Mouse (Mus musculus) left cerebral cortex, adult 2 months (tissue): Measurements from ENCODE around the gene Tas2r144. TPM values are rescaled to one million over a fixed set of nuclear protein-coding genes. Genes with fewer than 3 reads are reported as not detected.

Experiments used
- DNase-seq, 2 experiments: peaks; one replicate each; pipeline ENCODE4 v3.0.0; 2021 to 2022; ENCODE audit warnings: low spot score in 2 of 2, mixed read lengths in 1 of 2; ENCODE audit errors: extremely low spot score in 1 of 2
- H3K27ac ChIP-seq: fragments of 200-600 bp; 2 replicates; pipeline ENCODE4 v1.8.1; 2022
- H3K4me3 ChIP-seq: fragments of 200-600 bp; 2 replicates; pipeline ENCODE4 v1.8.1; 2022
- CTCF ChIP-seq: fragments of 200-600 bp; IDR thresholded peaks from 2 replicates; pipeline ENCODE4 v1.8.1; 2022; ENCODE audit warnings: antibody characterized with exemption, mild to moderate bottlenecking, moderate library complexity
- intact Hi-C: fragments of 180-260 bp; cut with DNase I; formaldehyde crosslinking; loops from one replicate; pipeline ENCODE4 v1.15.1; 2025
- total RNA-seq, 2 experiments: library from RNA; stranded (reverse); gene quantifications; 2 replicates each; pipeline ENCODE4 v1.2.3; 2021

The Tas2r144 gene
- total RNA-seq, 2 experiments from 2014 or later: not detected

DNA sequence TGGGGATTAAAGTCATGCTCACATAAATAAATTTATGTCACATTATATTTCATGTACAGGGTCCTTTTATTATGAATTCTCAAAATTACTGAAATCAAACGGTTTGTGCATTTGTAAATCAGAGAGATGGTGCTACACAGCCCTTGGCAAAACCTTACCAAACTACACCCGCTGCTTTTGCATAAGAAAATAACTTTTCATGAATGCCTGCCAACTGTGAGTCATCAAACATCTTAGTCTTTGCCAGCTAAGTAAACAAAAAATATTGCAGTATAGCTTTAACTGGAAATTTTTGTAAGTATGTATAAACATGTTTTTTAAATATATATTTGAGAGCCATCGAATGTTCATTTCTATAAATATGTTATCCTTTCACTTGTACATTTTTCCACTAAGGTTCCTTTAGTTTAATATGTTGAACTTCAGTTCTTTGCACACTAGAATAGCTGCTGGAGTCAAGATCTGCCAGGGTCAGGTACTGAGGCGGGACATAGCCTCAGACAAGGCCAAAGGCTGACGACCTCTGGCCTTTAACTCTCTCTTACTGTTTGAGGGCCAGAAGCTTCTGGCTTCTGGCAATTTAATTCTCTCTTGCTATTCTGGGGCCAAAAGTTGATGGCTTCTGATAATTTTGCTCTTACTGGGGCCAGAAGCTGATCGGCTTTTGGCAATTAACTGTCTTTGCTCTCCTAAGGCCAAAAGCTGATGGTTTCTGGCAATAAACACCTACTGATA, 26.4 kb downstream of the Tas2r144 start:
- DNase-seq: no peak
- intact Hi-C loops: no loop called here
- no peak overlapping the region for H3K4me3 ChIP-seq
- H3K27ac ChIP-seq: peak overlapping the region; percentile 8; the same call in 1 of the 2 replicates
- no peak for TF ChIP-seq CTCF

DNA sequence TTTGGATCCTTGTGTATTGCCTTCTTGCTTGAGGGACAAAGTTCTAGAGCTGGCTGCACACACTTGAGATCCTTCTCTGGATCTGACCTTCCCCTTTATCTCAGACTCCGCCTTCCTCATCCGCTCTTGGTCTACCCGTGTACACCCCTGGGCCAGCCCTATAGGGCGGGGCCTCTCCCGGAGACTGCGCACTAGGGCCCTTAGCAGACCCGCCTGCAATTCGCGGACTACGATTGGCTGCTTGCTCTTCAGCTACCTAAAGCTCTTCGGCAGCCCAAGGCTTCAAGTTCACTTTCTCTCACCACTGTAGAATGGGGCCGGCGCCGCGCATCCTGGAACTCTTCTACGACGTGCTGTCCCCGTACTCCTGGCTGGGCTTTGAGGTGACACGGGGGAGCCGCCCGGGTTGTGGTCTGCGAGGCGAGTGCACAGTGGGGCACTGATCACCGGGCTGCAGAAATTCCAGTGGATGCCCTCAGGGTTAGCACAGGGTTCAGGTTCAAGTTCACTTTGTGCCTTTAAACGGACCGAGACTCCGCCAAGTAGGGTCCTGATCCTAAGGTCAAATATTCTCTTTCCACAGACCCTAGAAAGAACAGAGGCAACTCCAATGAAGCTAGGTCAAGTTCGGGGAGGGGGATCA, 30.7 kb downstream of the Tas2r144 start, which contains the start of gene Gstk1:
Gstk1 (plus strand) TSS at position 225 of the 643 bp plus-strand sequence.
- intact Hi-C loops: no loop called here
- H3K27ac ChIP-seq: peak within 1 kb of the TSS; percentile 47; the same call in 1 of the 2 replicates
- DNase-seq: peak; percentile 51 to 70
- no peak for TF ChIP-seq CTCF
- peak within 1 kb of the TSS; percentile 64 for H3K4me3 ChIP-seq

DNA sequence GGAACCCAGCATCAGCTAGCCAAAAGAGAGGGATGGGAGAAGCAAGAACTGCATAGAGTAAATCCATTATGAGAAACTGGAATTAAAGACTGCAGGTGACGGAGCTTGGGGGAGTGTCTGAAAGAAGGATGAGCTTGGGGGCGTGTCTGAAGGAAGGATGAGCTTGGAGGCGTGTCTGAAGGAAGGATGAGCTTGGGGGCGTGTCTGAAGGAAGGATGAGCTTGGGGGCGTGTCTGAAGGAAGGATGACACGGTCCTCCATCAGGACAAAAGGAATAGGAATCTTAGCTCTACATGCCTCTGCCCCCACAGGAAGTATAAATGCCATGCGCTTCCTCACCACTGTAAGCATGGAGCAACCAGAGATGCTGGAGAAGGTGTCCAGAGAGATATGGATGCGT, 32.0 kb downstream of the Tas2r144 start:
- no peak for DNase-seq
- intact Hi-C loops: no loop called here
- Histone ChIP-seq H3K27ac (no peak overlapping the region), H3K4me3 (no peak overlapping the region)
- TF ChIP-seq CTCF: no peak

DNA sequence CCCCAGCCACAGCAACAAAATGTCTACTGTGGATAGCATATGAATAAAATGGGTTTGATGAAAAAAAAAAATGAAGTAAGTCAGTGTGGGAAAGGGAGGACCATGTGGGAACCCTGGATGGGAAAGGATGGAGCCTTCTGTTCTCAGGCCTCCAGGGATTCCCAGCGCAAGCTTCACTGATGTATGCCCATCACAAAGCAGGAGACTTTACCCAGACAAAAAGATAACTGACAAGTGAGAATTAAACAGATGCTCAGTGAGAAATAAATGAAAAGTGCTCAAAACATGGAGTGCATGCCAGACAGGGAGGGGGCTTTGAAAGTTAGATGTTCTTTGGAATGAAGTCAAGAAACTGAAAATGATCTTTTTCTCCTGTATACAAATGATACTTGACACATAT, 32.9 kb downstream of the Tas2r144 start:
- no peak for TF ChIP-seq CTCF
- DNase-seq: no peak
- H3K27ac ChIP-seq: no peak overlapping the region
- no peak overlapping the region for H3K4me3 ChIP-seq
- intact Hi-C loops: no loop called here

DNA sequence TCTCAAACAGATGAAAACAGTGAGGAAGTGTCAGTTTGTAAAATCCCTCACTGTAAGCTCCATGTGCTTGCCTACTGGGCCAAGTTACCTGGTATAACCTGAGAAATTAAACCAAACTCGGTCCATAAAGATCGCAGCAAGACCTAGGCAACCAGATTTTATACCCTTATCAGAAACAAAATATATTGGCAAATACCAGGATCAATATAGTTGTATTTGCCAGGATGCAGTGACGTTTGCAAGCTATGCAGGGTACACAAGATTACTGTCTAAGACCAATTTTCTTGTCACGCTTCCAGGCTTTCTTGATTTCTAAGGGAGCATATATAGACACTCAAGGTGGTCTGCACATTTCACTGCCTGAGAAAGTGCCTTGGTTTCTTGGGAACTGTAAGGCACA, 36.7 kb downstream of the Tas2r144 start:
- intact Hi-C loops: no loop called here
- no peak for TF ChIP-seq CTCF
- no peak overlapping the region for H3K4me3 ChIP-seq
- DNase-seq: no peak
- H3K27ac ChIP-seq: no peak overlapping the region

DNA sequence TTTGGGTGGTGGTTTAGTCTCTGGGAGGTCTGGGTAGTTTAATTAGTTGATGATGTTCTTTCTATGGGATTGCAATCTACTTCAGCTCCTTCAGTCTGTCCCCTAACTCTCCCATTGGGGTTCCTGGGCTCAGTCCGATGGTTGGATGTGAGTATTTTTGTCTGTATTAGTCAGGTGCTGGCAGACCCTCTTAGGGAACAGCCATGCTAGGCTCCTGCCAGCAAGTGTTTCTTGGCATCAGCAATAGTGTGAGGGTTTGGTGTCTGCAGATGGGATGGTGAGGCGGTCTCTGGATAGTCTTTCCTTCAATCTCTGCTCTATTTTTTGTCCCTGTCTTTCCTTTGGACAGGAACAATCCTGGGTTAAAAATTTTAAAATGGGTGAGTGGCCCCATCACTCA, 38.0 kb downstream of the Tas2r144 start:
- Histone ChIP-seq H3K4me3 (no peak overlapping the region), H3K27ac (no peak overlapping the region)
- intact Hi-C loops: no loop called here
- no peak for DNase-seq
- TF ChIP-seq CTCF: no peak

DNA sequence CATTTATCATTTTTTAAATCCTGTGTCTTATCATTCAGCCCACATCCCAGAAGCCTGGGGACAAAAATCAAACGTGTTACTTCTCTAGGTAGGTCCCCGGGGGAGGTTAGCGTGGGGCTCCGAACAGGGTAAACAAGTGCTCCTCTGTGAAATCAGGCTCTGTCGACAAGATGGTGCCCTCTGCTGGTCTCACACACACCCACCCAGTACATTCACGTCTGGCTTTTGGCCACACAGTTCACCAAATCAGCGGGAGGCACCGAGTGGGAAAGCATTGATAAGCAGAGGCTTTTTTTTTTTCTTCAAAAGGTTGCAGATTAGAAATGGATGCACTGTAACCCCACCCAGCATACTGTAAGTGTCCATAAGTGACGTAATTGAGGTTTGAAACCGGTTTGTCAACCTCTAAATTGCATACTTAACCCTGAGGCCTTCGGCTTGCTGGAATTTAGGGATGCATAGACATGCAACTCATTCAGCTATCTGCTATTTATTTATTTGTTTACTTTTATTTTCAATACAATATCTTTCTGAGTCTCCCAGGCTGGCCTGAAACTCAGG, 42.3 kb downstream of the Tas2r144 start:
- no peak overlapping the region for H3K27ac ChIP-seq
- intact Hi-C loops: loop anchor here (1.0 kb wide), 1 partner anchor 30 kb away; no protein-coding TSS in a partner anchor
- peak; percentile 67 for TF ChIP-seq CTCF
- no peak overlapping the region for H3K4me3 ChIP-seq
- peak; percentile 48 to 52 for DNase-seq

DNA sequence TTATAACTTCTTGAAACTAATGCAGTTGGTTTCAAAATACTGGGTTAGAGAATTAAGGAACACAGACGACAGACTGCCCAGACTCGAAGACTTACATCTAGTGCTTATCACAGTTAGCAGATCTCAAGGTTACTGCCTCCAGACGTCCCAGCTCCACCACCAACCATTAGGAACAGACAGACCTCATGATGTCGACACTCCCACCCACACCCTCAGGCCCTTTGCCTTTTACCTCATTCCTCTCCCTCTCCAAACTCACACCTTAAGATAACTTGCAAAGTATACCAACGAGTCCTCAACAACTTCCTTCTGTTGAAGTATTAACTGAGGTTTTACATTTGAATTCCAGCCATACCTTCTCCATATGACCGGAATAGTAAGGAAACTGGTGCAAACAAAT, 45.3 kb downstream of the Tas2r144 start:
- Histone ChIP-seq H3K4me3 (no peak overlapping the region), H3K27ac (no peak overlapping the region)
- no peak for DNase-seq
- intact Hi-C loops: no loop called here
- TF ChIP-seq CTCF: no peak

DNA sequence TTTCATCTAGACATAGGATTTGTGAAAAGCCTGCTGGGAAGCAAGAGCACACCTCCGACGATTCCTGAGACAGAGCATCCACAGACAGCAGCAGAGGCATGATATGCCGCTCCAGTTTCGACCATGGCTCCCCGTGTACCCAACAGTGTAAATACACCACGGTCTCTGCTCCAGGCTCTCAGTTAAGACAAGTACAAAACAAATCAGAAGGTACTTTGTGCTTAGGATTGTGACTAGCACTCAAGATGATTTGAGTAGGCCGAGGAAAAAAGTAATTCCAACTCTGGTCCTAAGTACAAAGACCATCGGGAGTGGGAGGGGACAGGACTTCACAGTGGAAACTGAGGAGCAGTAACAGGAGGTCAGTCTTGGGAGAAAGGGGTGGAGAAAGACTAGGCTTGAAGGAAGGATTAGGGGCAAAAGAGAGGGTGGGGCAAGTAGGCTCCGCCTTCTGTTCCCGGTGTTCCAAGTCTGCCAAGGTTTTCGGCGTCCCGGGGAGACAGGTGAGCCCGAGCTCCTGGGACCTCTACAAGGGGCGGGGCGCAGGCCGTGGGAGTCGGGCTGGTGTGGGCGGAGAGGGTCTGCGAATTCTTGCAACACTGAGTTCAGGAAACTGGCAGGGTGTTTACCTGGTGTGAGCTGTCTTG, 46.5 kb downstream of the Tas2r144 start, which contains the start of gene Tmem139:
Tmem139 (plus strand) TSS at position 447 of the 647 bp plus-strand sequence.
- no peak for DNase-seq
- Histone ChIP-seq H3K27ac (no peak within 1 kb of the TSS), H3K4me3 (no peak within 1 kb of the TSS)
- intact Hi-C loops: no loop called here
- no peak for TF ChIP-seq CTCF

DNA sequence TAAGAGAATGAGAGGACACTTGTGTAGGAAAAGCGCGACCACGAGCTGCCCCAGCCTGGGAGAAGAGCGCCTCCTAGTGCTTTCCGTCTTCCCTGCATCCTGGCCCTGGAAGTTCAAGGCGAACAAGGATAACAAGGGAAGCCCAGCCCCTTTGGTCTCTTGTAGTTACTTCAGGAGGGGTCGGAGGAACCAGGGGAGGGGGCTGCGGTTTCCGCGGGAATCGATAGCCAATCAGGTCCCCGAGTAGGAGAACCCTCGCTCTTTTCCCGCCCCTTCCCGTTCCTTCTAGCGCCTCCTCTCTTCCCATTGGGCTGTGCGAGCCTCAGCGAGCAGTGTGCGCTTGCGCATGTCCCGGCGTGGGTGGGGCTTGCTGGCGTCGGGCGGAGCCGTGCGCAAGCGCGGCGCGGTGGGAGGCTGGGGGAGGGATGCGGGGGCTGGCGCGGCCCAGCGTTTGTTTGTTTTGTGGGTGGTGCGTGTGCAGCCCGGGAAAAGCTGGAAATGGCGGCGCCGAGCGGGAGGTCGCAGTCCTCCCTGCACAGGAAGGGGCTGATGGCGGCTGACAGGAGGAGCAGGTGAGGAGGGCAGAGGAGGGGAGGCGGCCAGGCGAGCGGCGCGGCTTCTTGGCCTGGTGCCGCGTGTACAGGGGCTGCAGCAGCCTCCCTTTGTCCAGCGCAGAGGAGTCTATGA, 49.6 kb downstream of the Tas2r144 start, which contains the start of gene Casp2:
Casp2 (plus strand) TSS at position 360 of the 687 bp plus-strand sequence.
- DNase-seq: peak; percentile 97 to 98
- Histone ChIP-seq H3K4me3 (peak within 1 kb of the TSS; percentile 98), H3K27ac (peak within 1 kb of the TSS; percentile 93)
- peak; percentile 99 for TF ChIP-seq CTCF
- intact Hi-C loops: loop anchor here (1.0 to 5.0 kb wide), 4 partner anchors 35 to 660 kb away; partner anchors contain the start of gene Fam131b

Other genes starting within 250 kb of the Tas2r144 start
- gene Sval3, start 247.2 kb upstream of the Tas2r144 start, total RNA-seq: not detected
- gene Sva, start 176.9 kb upstream of the Tas2r144 start, total RNA-seq: not detected
- not detected for gene Tas2r139, start 74.4 kb upstream of the Tas2r144 start, total RNA-seq
- 10 to 100 TPM in 1 of 2 experiments, 1 to 10 TPM in 1; 9.0 to 10.0 TPM for gene Gstk1, start 30.6 kb downstream of the Tas2r144 start, total RNA-seq
- gene Tmem139, start 46.6 kb downstream of the Tas2r144 start, total RNA-seq: not detected
- gene Casp2, start 49.7 kb downstream of the Tas2r144 start, total RNA-seq: 10 to 100 TPM; 19.7 to 28.1 TPM
- 1 to 10 TPM; 5.3 to 6.4 TPM for gene Clcn1, start 71.4 kb downstream of the Tas2r144 start, total RNA-seq
- 100 to 1,000 TPM; 111 TPM for gene Fam131b, start 109.3 kb downstream of the Tas2r144 start, total RNA-seq
- 10 to 100 TPM; 47.6 to 47.8 TPM for gene Zyx, start 134.3 kb downstream of the Tas2r144 start, total RNA-seq
- under 1 TPM; 0.12 to 0.29 TPM for gene Epha1, start 157.9 kb downstream of the Tas2r144 start, total RNA-seq
- not detected for gene Tas2r143, start 184.9 kb downstream of the Tas2r144 start, total RNA-seq
- gene Tas2r135, start 190.1 kb downstream of the Tas2r144 start, total RNA-seq: not detected
- gene Tas2r126, start 219.2 kb downstream of the Tas2r144 start, total RNA-seq: not detected
- gene Olfr458, start 249.9 kb downstream of the Tas2r144 start, total RNA-seq: not detected